Mouse (Mus musculus): ENCODE results near the gene Morf4l2. TPM values are rescaled to one million over a fixed set of nuclear protein-coding genes. Genes with fewer than 3 reads are reported as not detected.

The Morf4l2 gene
- 193 and 199 TPM in 2 replicates for polyA plus RNA-seq (2015; fragmentation: Nextera tagmentation; extraction: Ambion mirVana)

DNA sequence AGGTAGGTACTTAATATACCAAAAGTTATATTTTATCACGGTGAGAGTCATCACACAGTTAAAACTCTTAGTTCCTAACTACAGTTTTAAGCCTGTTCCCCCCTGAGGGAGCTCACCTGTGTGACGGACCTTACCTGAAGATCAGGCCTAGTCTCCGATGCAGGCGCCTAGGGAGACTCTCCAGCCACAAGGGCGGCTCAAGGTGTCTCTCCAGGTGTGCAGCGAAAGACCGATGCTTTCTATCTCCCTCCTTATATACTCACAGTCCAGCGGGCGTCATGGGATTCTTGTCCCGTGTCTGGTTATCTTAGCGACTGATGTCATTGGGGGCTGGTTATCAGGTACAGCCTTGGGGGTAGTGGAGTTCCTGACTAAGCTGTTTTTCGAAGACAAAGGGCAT lies at the start of gene Morf4l2:
Gene Morf4l2 (minus strand): TSS at position 232 of the 400 bp plus-strand sequence.

DNA sequence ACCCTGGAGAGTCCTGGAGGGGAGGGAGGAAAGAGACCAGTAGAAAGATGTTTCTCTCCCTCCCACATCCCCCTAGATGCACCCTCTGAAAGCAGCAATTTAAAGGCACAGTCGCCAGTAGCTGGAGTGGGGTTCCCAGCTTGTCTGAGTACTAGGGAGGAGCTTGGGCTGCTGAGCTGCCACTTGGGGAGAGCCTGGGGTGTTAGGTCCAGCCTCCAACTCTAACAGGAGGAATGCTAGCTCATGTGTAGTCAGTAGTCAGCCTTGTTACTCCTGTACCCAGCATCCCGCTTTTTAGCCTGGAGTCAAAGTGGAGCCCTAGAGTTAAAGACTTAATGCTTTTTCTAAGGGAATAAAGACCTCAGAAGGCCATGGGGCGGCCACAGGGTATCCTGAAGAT lies 36.6 kb upstream of the Morf4l2 start, which contains the start of gene Glra4:
Gene Glra4 (minus strand): TSS at position 101 of the 400 bp plus-strand sequence.

DNA sequence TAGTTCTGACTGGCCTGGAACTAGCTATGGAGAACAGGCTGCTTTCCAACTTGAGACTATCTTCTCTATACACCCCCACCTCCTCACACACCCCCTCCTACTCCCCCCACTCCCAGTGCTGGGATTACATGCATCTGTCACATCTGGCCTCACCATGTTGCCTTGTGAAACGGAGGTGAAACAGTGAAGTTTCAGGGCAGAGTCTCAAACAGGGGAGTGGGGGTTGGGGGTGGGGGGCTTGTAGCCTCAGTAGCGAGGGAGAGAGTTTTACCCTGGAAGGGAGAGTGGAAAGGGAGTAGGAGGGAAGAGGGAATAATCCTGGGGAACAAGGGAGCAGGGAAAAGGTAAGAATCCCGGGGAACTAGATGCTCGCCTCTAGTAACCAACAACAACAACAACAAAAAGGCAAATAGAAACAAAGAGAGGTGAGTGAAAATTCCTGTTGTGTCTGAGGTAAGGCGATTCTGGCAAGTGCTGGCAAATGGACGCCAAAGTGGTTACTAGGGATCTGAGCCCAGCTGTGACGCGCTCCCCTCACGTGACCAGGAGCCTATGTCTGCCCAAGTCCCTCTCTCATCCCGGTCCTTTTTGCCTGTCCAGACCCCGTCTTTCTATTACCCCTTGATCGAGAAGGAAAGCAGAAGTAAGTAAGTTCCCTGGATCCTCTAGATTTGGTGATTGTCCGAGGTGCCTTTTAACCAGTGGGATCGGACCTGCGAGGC lies 35.9 kb downstream of the Morf4l2 start, which contains the start of gene Tceal1:
Gene Tceal1 (plus strand): TSS at position 537 of the 722 bp plus-strand sequence.

Other genes with a start within 250 kb of the Morf4l2 start
- gene Kir3dl1, start 225.7 kb downstream of the Morf4l2 start, polyA plus RNA-seq (2015; fragmentation: Nextera tagmentation; extraction: Ambion mirVana): not detected in 2 replicates
- gene Kir3dl2, start 199.6 kb downstream of the Morf4l2 start, polyA plus RNA-seq (2015; fragmentation: Nextera tagmentation; extraction: Ambion mirVana): not detected in 2 replicates
- 1.8 and 3.0 TPM in 2 replicates for gene Tceal3, start 152.8 kb downstream of the Morf4l2 start, polyA plus RNA-seq (2015; fragmentation: Nextera tagmentation; extraction: Ambion mirVana)
- gene Tceal1, start 35.7 kb downstream of the Morf4l2 start, polyA plus RNA-seq (2015; fragmentation: Nextera tagmentation; extraction: Ambion mirVana): 2.3 and 3.8 TPM in 2 replicates
- not detected in 2 replicates for gene Glra4, start 36.5 kb upstream of the Morf4l2 start, polyA plus RNA-seq (2015; fragmentation: Nextera tagmentation; extraction: Ambion mirVana)
- gene Plp1, start 79.0 kb upstream of the Morf4l2 start, polyA plus RNA-seq (2015; fragmentation: Nextera tagmentation; extraction: Ambion mirVana): 0.97 and 1.0 TPM in 2 replicates
- not detected in 2 replicates for gene Rab9b, start 125.1 kb upstream of the Morf4l2 start, polyA plus RNA-seq (2015; fragmentation: Nextera tagmentation; extraction: Ambion mirVana)
- gene H2bfm, start 183.6 kb upstream of the Morf4l2 start, polyA plus RNA-seq (2015; fragmentation: Nextera tagmentation; extraction: Ambion mirVana): not detected in 2 replicates
- 9.6 and 10.8 TPM in 2 replicates for gene Tmsb15b2, start 231.8 kb upstream of the Morf4l2 start, polyA plus RNA-seq (2015; fragmentation: Nextera tagmentation; extraction: Ambion mirVana)
- 0.90 and 1.7 TPM in 2 replicates for gene Tmsb15l, start 233.2 kb upstream of the Morf4l2 start, polyA plus RNA-seq (2015; fragmentation: Nextera tagmentation; extraction: Ambion mirVana)
- gene Tmsb15b1, start 233.2 kb upstream of the Morf4l2 start, polyA plus RNA-seq (2015; fragmentation: Nextera tagmentation; extraction: Ambion mirVana): 9.5 and 12.9 TPM in 2 replicates
- gene Zcchc18, start 249.5 kb upstream of the Morf4l2 start, polyA plus RNA-seq (2015; fragmentation: Nextera tagmentation; extraction: Ambion mirVana): 0.42 and 0.71 TPM in 2 replicates

All from spleen, postnatal 0 days (tissue).